Mouse (Mus musculus): Measurements from ENCODE around the gene Zdhhc11.
A peak's percentile ranks its signal among the peaks of the same experiment; 100 is the strongest.

Zdhhc11 gene

GRCm38 (mm10) chr13:73963551-73963950 is at the start of gene Zdhhc11:
Gene Zdhhc11 (plus strand): TSS chr13:73963851.
- no peak for DNase-seq (ENCODE audit: low spot score in 2 of 2)

- DNase-seq (ENCODE audit: low spot score in 2 of 2): no peak
Measured at GRCm38 (mm10) chr13:73932201-73932600, 31.4 kb upstream of the Zdhhc11 start.

- DNase-seq (ENCODE audit: low spot score in 2 of 2): no peak
Measured at GRCm38 (mm10) chr13:73936938-73937320, 26.7 kb upstream of the Zdhhc11 start.

GRCm38 (mm10) chr13:73937321-73938176 is 26.1 kb upstream of the Zdhhc11 start, which contains the start of the genes Trip13 and Brd9:
Gene Trip13 (minus strand): TSS chr13:73937784.
Gene Brd9 (plus strand): TSS chr13:73937811.
- peak; percentile 78 to 86 for DNase-seq (ENCODE audit: low spot score in 2 of 2)

GRCm38 (mm10) chr13:73938177-73938560 is 25.5 kb upstream of the Zdhhc11 start:
- no peak for DNase-seq (ENCODE audit: low spot score in 2 of 2)

- DNase-seq (ENCODE audit: low spot score in 2 of 2): no peak
Measured at GRCm38 (mm10) chr13:73939101-73939500, 24.6 kb upstream of the Zdhhc11 start.

- DNase-seq (ENCODE audit: low spot score in 2 of 2): no peak
Measured at GRCm38 (mm10) chr13:73944606-73945005, 19.0 kb upstream of the Zdhhc11 start.

GRCm38 (mm10) chr13:73953551-73954130 is 10.0 kb upstream of the Zdhhc11 start:
- DNase-seq (ENCODE audit: low spot score in 2 of 2): no peak

- DNase-seq (ENCODE audit: low spot score in 2 of 2): no peak
Measured at GRCm38 (mm10) chr13:73954666-73955065, 9.0 kb upstream of the Zdhhc11 start.

GRCm38 (mm10) chr13:73955531-73955930 is 8.1 kb upstream of the Zdhhc11 start:
- no peak for DNase-seq (ENCODE audit: low spot score in 2 of 2)

GRCm38 (mm10) chr13:73960117-73960652 is 3.5 kb upstream of the Zdhhc11 start:
- DNase-seq (ENCODE audit: low spot score in 2 of 2): no peak

GRCm38 (mm10) chr13:73961177-73961576 is 2.5 kb upstream of the Zdhhc11 start:
- no peak for DNase-seq (ENCODE audit: low spot score in 2 of 2)

- peak; percentile 20 to 42 for DNase-seq (ENCODE audit: low spot score in 2 of 2)
Measured at GRCm38 (mm10) chr13:73970545-73971448, 7.1 kb downstream of the Zdhhc11 start.

GRCm38 (mm10) chr13:73974523-73974922 is 10.9 kb downstream of the Zdhhc11 start:
- no peak for DNase-seq (ENCODE audit: low spot score in 2 of 2)

GRCm38 (mm10) chr13:73976935-73977334 is 13.3 kb downstream of the Zdhhc11 start:
- no peak for DNase-seq (ENCODE audit: low spot score in 2 of 2)

GRCm38 (mm10) chr13:73990325-73990724 is 26.7 kb downstream of the Zdhhc11 start:
- DNase-seq (ENCODE audit: low spot score in 2 of 2): no peak

- no peak for DNase-seq (ENCODE audit: low spot score in 2 of 2)
Measured at GRCm38 (mm10) chr13:73990761-73991160, 27.1 kb downstream of the Zdhhc11 start.

GRCm38 (mm10) chr13:73991267-73991666 is 27.6 kb downstream of the Zdhhc11 start:
- no peak for DNase-seq (ENCODE audit: low spot score in 2 of 2)

- no peak for DNase-seq (ENCODE audit: low spot score in 2 of 2)
Measured at GRCm38 (mm10) chr13:73996456-73996855, 32.8 kb downstream of the Zdhhc11 start.

- no peak for DNase-seq (ENCODE audit: low spot score in 2 of 2)
Measured at GRCm38 (mm10) chr13:74000519-74000918, 36.9 kb downstream of the Zdhhc11 start.

- DNase-seq (ENCODE audit: low spot score in 2 of 2): no peak
Measured at GRCm38 (mm10) chr13:74000961-74001360, 37.3 kb downstream of the Zdhhc11 start.

- DNase-seq (ENCODE audit: low spot score in 2 of 2): no peak
Measured at GRCm38 (mm10) chr13:74001492-74001891, 37.8 kb downstream of the Zdhhc11 start.

Data from frontal cortex, postnatal 14 days (tissue).